8 mouse cellular contexts compared by ENCODE assay signal in genomic region chr13:111808387-111808636, GRCm38 (mm10). TPM values are rescaled to one million over a fixed set of nuclear protein-coding genes. Genes with fewer than 3 reads are reported as not detected.
A peak's percentile ranks its signal among the peaks of the same experiment; 100 is the strongest.
DNase-seq lines count a peak whose midpoint lies in the region; ATAC-seq and TF ChIP-seq lines count a peak whose summit lies in the region.

No protein-coding gene starts in this region.

- TF ChIP-seq CTCF in left cerebral cortex, adult 2 months (IDR thresholded peaks at IDR 0.05), result no peak
- TF ChIP-seq CTCF in hindbrain, postnatal 0 days (IDR thresholded peaks at IDR 0.05; ENCODE audit: low read depth), result no peak

- H3K4me2 ChIP-seq in embryonic facial prominence, embryonic 12.5 days (replicated peaks), result peak overlapping the region; percentile 86
- H3K4me2 ChIP-seq in hindbrain, postnatal 0 days (ENCODE audit: low read depth, low read length), result peak overlapping the region; percentile 90
- H3K4me2 ChIP-seq in myocyte (ENCODE audit: low read depth), result no peak overlapping the region

- peaks cover 30% of the 10 kb centered on the region for H3K4me1 ChIP-seq in embryonic facial prominence, embryonic 12.5 days
- 0 out of 2 replicates have a peak, but pooled peaks cover 6% of the 10 kb centered on the region for H3K4me1 ChIP-seq in hindbrain, postnatal 0 days (ENCODE audit: insufficient read depth, low read length)

- no peaks in the 10 kb centered on the region for H3K27me3 ChIP-seq in embryonic facial prominence, embryonic 12.5 days
- H3K27me3 ChIP-seq in hindbrain, postnatal 0 days (ENCODE audit: insufficient read depth, low read length), result no peaks in the 10 kb centered on the region
- no peaks in the 10 kb centered on the region for H3K27me3 ChIP-seq in myocyte (ENCODE audit: control insufficient read depth, insufficient read depth, insufficient read length)

- peak; percentile 53 for ATAC-seq in embryonic facial prominence, embryonic 12.5 days (ENCODE audit: insufficient number of reproducible peaks, insufficient read depth, low FRiP score, low TSS enrichment)
- peak; percentile 56 for ATAC-seq in hindbrain, postnatal 0 days
- no peak for ATAC-seq in frontal cortex, adult (ENCODE audit: low TSS enrichment)

- DNase-seq in left cerebral cortex, adult 2 months (ENCODE audit: extremely low spot score in 1 of 2, low spot score in 2 of 2), result no peak
- no peak for DNase-seq in left cerebral cortex, postnatal 14 days (ENCODE audit: low spot score in 2 of 2)
- DNase-seq in hindbrain, postnatal 0 days (ENCODE audit: low spot score), result peak; percentile 42
- DNase-seq in thymus, postnatal 0 days (ENCODE audit: low spot score), result no peak
- DNase-seq in spleen, postnatal 10 days (ENCODE audit: low spot score in 2 of 2), result no peak

- H3K4me3 ChIP-seq in left cerebral cortex, adult 2 months, result peak overlapping the region; percentile 72
- H3K4me3 ChIP-seq in embryonic facial prominence, embryonic 12.5 days, result peak overlapping the region; percentile 94
- H3K4me3 ChIP-seq in hindbrain, postnatal 0 days (ENCODE audit: low read length), result peak overlapping the region; percentile 94
- H3K4me3 ChIP-seq in myocyte, result peak overlapping the region; percentile 37

- H3K36me3 ChIP-seq in embryonic facial prominence, embryonic 12.5 days, result no peaks in the 10 kb centered on the region
- H3K36me3 ChIP-seq in hindbrain, postnatal 0 days (ENCODE audit: insufficient read depth, low read length), result no peaks in the 10 kb centered on the region
- no peaks in the 10 kb centered on the region for H3K36me3 ChIP-seq in myocyte (ENCODE audit: control insufficient read depth, insufficient read depth)

- no peak for TF ChIP-seq POLR2A in myocyte (IDR thresholded peaks at IDR 0.05; ENCODE audit: insufficient read length, low read depth)

- peak overlapping the region; percentile 71 for H3K27ac ChIP-seq in left cerebral cortex, adult 2 months
- H3K27ac ChIP-seq in embryonic facial prominence, embryonic 12.5 days, result peak overlapping the region; percentile 96
- H3K27ac ChIP-seq in hindbrain, postnatal 0 days, result peak overlapping the region; percentile 98

- intact Hi-C loops in left cerebral cortex, adult 2 months (cut with DNase I), result loop anchor here (2.0 to 5.0 kb wide), 3 partner anchors 96 to 389 kb away; partner anchors contain the start of gene Gpbp1
- intact Hi-C loops in left cerebral cortex, postnatal 14 days (cut with DNase I), result loop anchor here (2.0 to 5.0 kb wide), 2 partner anchors 60 to 99 kb away; no protein-coding TSS in a partner anchor

- peak overlapping the region; percentile 91 for H3K9ac ChIP-seq in embryonic facial prominence, embryonic 12.5 days
- H3K9ac ChIP-seq in hindbrain, postnatal 0 days (replicated peaks; ENCODE audit: low read length), result peak overlapping the region; percentile 97

- no peaks in the 10 kb centered on the region for H3K9me3 ChIP-seq in embryonic facial prominence, embryonic 12.5 days
- H3K9me3 ChIP-seq in hindbrain, postnatal 0 days (ENCODE audit: low read length), result no peaks in the 10 kb centered on the region

- peaks cover 39% of the 10 kb centered on the region for H3K79me2 ChIP-seq in myocyte (ENCODE audit: control insufficient read depth, insufficient read depth)

- 0% methylated on average over 2 of the region's 38 CpGs for WGBS in embryonic facial prominence, embryonic 12.5 days
- 1% methylated on average over 29 of the region's 38 CpGs for WGBS in hindbrain, postnatal 0 days

- peak overlapping the region; percentile 85 for H3ac ChIP-seq in myocyte (ENCODE audit: control insufficient read depth, insufficient read length)

TF ChIP-seq in myocyte, 11 proteins besides CTCF, POLR2A, EP300 and RAD21:
- TF ChIP-seq MAX (IDR thresholded peaks at IDR 0.05; ENCODE audit: low read depth) (no peak), CEBPB (IDR thresholded peaks at IDR 0.05; ENCODE audit: insufficient read depth, poor library complexity, severe bottlenecking) (no peak), SRF (IDR thresholded peaks at IDR 0.05; ENCODE audit: control insufficient read depth, insufficient read length, low read depth) (no peak), MYOG (IDR thresholded peaks at IDR 0.05; ENCODE audit: control insufficient read depth in 1 of 3, insufficient read depth in 1 of 3, insufficient read length in 2 of 3, low read depth in 2 of 3) (no peak), REST (IDR thresholded peaks at IDR 0.05; ENCODE audit: insufficient read depth, insufficient read length) (no peak), E2F4 (IDR thresholded peaks at IDR 0.05; ENCODE audit: insufficient read depth) (no peak), USF1 (IDR thresholded peaks at IDR 0.05; ENCODE audit: low read depth) (no peak), TCF12 (IDR thresholded peaks at IDR 0.05; ENCODE audit: insufficient read depth, poor library complexity, severe bottlenecking) (no peak), MYOD1 (IDR thresholded peaks at IDR 0.05; ENCODE audit: control insufficient read depth in 1 of 3, insufficient read length in 2 of 3, low read depth in 2 of 3) (no peak), TCF3 (IDR thresholded peaks at IDR 0.05; ENCODE audit: insufficient read length, low read depth) (no peak), POLR2AphosphoS2 (IDR thresholded peaks at IDR 0.05; ENCODE audit: insufficient read length, low read depth) (no peak)

RNA-seq across cellular contexts. Expression of gene Map3k1, which starts 0.5 kb away (rescaled TPM):
- 10 to 100 TPM in 1 of 2 experiments, 1 to 10 TPM in 1; 8.8 to 11.1 TPM for total RNA-seq in left cerebral cortex, adult 2 months (2021)
- total RNA-seq in left cerebral cortex, postnatal 14 days (2021), result 10 to 100 TPM; 12.6 to 15.9 TPM
- polyA plus RNA-seq in embryonic facial prominence, embryonic 12.5 days (2016; fragmentation: Nextera tagmentation; extraction: Ambion mirVana), result 17.9 and 18.3 TPM in 2 replicates
- total RNA-seq in hindbrain, postnatal 0 days (2014; rRNA removed), result 36.3 and 45.3 TPM in 2 replicates
- 15.3 and 19.2 TPM in 2 replicates for polyA plus RNA-seq in hindbrain, postnatal 0 days (2015; fragmentation: Nextera tagmentation; extraction: Ambion mirVana)
- polyA plus RNA-seq in myocyte (2012; fragmentation: generic; extraction: Trizol), result 1.0 TPM
- polyA plus RNA-seq in thymus, postnatal 0 days (2015; fragmentation: Nextera tagmentation; extraction: Ambion mirVana), result 35.8 and 42.7 TPM in 2 replicates

Comparison
In these comparisons a context has a peak if more than half of its experiments do, and no peak if none do; other contexts are left out.
1. H3K4me3 ChIP-seq: peak in every context shown above with its lines; median percentile 94 in embryonic facial prominence, embryonic 12.5 days; 94 in hindbrain, postnatal 0 days; 72 in left cerebral cortex, adult 2 months; 37 in myocyte.